Mouse (Mus musculus): ENCODE measurements at regions not wholly inside any gene's neighbourhood (a gene's known extent, or its start where the extent isn't known, plus 50 kb on each side); places are given as distances from the start of the nearest gene placed in this dataset.

DNA sequence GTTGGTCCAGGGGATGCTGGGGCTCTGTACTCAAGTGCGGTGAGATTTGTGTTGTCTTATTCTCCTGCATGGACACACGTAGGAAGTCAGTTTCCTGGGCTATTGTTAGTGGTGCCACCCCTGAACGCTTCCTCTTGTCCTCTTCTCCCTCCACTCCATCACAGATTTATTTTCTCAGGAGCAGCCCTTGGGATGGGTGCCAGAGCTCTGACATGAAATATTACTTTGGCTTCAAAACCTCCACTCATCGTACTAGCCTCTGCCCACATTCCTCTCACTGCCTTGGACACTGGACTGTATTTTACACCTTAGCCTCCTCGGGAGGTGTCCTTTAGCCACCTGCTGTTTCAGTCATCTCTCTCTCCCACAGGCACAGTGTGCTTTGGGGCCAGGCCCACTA is 139.6 kb downstream of the Efnb1 start:
- H3K27ac ChIP-seq: no peak overlapping the region
- TF ChIP-seq CTCF (IDR thresholded peaks at IDR 0.05): no peak
- intact Hi-C loops (cut with DNase I): no loop called here
- no peak overlapping the region for H3K4me3 ChIP-seq
- peak in 1 of 2 experiments; percentile 5 for DNase-seq (ENCODE audit: extremely low spot score in 1 of 2, low spot score in 2 of 2)

- DNase-seq (ENCODE audit: extremely low spot score in 1 of 2, low spot score in 2 of 2): no peak
- TF ChIP-seq CTCF (IDR thresholded peaks at IDR 0.05): no peak
- Histone ChIP-seq H3K27ac (no peak overlapping the region), H3K4me3 (no peak overlapping the region)
- intact Hi-C loops (cut with DNase I): no loop called here
Observed at GRCm38 (mm10) chrX:99271908-99272307, 136.0 kb downstream of the Efnb1 start.

- no peak for TF ChIP-seq CTCF (IDR thresholded peaks at IDR 0.05)
- no peak for DNase-seq (ENCODE audit: extremely low spot score in 1 of 2, low spot score in 2 of 2)
- Histone ChIP-seq H3K4me3 (no peak overlapping the region), H3K27ac (no peak overlapping the region)
- intact Hi-C loops (cut with DNase I): no loop called here
Observed at GRCm38 (mm10) chrX:99249038-99249607, 113.2 kb downstream of the Efnb1 start.

- DNase-seq (ENCODE audit: extremely low spot score in 1 of 2, low spot score in 2 of 2): no peak
- TF ChIP-seq CTCF (IDR thresholded peaks at IDR 0.05): no peak
- no peak overlapping the region for H3K27ac ChIP-seq
- no peak overlapping the region for H3K4me3 ChIP-seq
- intact Hi-C loops (cut with DNase I): no loop called here
Observed at GRCm38 (mm10) chrX:99248181-99248580, 112.3 kb downstream of the Efnb1 start.

- H3K4me3 ChIP-seq: no peak overlapping the region
- TF ChIP-seq CTCF (IDR thresholded peaks at IDR 0.05): no peak
- intact Hi-C loops (cut with DNase I): no loop called here
- no peak for DNase-seq (ENCODE audit: extremely low spot score in 1 of 2, low spot score in 2 of 2)
- H3K27ac ChIP-seq: no peak overlapping the region
Observed at GRCm38 (mm10) chrX:99246704-99247103, 110.8 kb downstream of the Efnb1 start.

DNA sequence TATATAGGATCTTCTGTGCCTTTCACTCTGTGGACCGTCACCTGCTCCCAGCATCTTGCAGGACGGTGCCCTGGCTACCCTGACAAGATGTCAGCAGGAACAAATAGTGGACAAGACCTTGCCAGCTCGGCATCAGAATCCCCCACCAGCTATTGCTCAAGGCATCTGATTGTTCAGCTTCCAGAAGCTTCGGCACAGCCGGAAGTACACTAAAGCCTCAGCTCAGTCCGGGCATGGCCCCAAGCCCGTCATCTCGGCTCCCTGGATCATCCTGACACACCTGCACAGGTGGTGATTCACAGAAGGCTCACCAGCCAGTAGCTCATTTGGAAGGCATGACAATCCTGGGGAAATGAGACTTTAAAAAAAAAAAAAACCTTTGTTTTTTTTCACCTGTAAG is 110.1 kb downstream of the Efnb1 start:
- Histone ChIP-seq H3K4me3 (no peak overlapping the region), H3K27ac (no peak overlapping the region)
- DNase-seq (ENCODE audit: extremely low spot score in 1 of 2, low spot score in 2 of 2): no peak
- intact Hi-C loops (cut with DNase I): no loop called here
- no peak for TF ChIP-seq CTCF (IDR thresholded peaks at IDR 0.05)

- no peak for DNase-seq (ENCODE audit: extremely low spot score in 1 of 2, low spot score in 2 of 2)
- no peak overlapping the region for H3K27ac ChIP-seq
- no peak overlapping the region for H3K4me3 ChIP-seq
- intact Hi-C loops (cut with DNase I): no loop called here
- no peak for TF ChIP-seq CTCF (IDR thresholded peaks at IDR 0.05)
Observed at GRCm38 (mm10) chrX:99245541-99245940, 109.6 kb downstream of the Efnb1 start.

GRCm38 (mm10) chrX:99243251-99243650 is 107.3 kb downstream of the Efnb1 start:
- intact Hi-C loops (cut with DNase I): no loop called here
- no peak for TF ChIP-seq CTCF (IDR thresholded peaks at IDR 0.05)
- H3K27ac ChIP-seq: no peak overlapping the region
- DNase-seq (ENCODE audit: extremely low spot score in 1 of 2, low spot score in 2 of 2): no peak
- no peak overlapping the region for H3K4me3 ChIP-seq

GRCm38 (mm10) chrX:99241684-99242118 is 105.8 kb downstream of the Efnb1 start:
- no peak for TF ChIP-seq CTCF (IDR thresholded peaks at IDR 0.05)
- DNase-seq (ENCODE audit: extremely low spot score in 1 of 2, low spot score in 2 of 2): no peak
- intact Hi-C loops (cut with DNase I): no loop called here

DNA sequence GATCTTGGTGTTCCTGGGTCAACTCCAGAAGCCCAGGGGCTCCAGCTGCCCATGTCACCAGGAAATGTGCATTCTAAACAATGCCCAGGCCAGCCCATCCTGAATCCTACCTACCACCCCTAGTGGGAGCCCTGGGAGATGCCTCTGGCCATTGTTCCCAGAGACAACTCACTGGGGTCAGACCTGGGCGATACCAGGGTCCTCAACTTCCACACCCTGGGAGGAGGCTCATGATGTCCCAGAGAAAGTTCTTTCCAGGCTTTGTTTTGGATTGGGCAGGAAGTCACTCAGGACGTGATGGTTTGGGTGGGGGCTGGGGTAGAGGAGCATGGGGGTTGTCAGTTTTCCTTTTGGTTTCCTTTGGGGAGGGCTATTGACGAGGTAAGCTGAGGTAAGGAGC is 97.1 kb downstream of the Efnb1 start:
- Histone ChIP-seq H3K4me3 (no peak overlapping the region), H3K27ac (no peak overlapping the region)
- TF ChIP-seq CTCF (IDR thresholded peaks at IDR 0.05): no peak
- intact Hi-C loops (cut with DNase I): no loop called here
- DNase-seq (ENCODE audit: extremely low spot score in 1 of 2, low spot score in 2 of 2): no peak

More at GRCm38 (mm10) chrX:99241684-99242118, 105.8 kb downstream of the Efnb1 start:
- H3K4me3 ChIP-seq: no peak overlapping the region
- H3K27ac ChIP-seq: no peak overlapping the region

GRCm38 (mm10) chrX:99232331-99232730 is 96.4 kb downstream of the Efnb1 start:
- Histone ChIP-seq H3K27ac (no peak overlapping the region), H3K4me3 (no peak overlapping the region)
- no peak for TF ChIP-seq CTCF (IDR thresholded peaks at IDR 0.05)
- intact Hi-C loops (cut with DNase I): no loop called here
- no peak for DNase-seq (ENCODE audit: extremely low spot score in 1 of 2, low spot score in 2 of 2)

DNA sequence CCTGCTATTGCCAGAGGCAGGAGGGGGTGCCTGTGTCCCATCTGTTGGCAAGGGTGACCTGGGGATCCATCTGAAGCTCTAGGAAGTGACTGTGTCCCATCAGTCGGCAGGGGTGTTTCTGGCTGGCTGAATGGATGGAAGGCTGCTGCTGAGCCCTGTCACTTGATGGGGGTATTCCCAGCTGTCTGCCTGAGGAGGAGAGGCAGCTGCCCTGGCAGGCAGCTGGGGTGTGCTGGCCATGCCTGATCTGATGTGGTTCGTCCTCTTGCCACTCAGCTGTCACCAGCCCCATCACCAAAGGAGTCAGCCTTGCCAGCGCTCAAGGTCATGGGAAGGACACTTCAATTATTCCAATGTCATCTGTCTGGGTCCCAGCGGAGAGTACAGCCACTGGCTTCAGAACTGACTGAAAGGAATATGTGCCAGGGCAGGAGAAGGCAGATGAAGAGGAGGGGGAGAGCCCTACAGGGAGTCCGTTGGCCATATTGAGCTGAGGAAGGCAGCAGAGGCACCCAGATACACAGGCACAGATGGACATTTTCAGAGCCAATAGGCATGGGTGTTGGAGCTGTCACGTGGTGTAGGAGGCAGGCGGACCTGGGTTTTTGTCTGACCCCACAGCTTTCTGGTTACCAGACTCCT is 89.3 kb downstream of the Efnb1 start:
- no peak for DNase-seq (ENCODE audit: extremely low spot score in 1 of 2, low spot score in 2 of 2)
- intact Hi-C loops (cut with DNase I): no loop called here
- no peak for TF ChIP-seq CTCF (IDR thresholded peaks at IDR 0.05)

DNA sequence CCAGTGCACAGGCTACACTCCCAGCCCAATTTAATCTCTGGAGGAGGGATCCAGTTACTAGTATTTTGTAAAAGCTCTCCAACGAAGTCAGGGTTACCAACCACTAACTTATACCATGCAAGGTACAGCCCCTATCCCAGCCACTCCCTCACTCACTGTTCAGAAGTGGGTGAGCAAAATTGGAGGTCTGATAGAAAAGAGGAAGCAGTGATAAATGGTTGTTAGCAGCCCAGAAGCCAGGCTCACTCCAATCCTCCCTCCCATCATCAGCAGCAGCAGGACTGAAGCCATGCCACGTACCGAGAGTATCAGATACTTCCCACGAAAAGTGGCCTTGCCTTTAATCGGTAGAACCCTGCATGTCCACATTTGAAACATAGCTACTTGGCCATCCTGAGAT is 86.1 kb downstream of the Efnb1 start:
- no peak for DNase-seq (ENCODE audit: extremely low spot score in 1 of 2, low spot score in 2 of 2)
- H3K4me3 ChIP-seq: no peak overlapping the region
- H3K27ac ChIP-seq: no peak overlapping the region
- intact Hi-C loops (cut with DNase I): no loop called here
- no peak for TF ChIP-seq CTCF (IDR thresholded peaks at IDR 0.05)

More for the DNA sequence above, 89.3 kb downstream of the Efnb1 start:
- H3K27ac ChIP-seq: no peak overlapping the region
- H3K4me3 ChIP-seq: no peak overlapping the region

All from left cerebral cortex, adult 2 months (tissue).